Mouse (Mus musculus): Measurements from ENCODE around the gene Robo4. TPM values are rescaled to one million over a fixed set of nuclear protein-coding genes. Genes with fewer than 3 reads are reported as not detected.

Gene Robo4
- total RNA-seq, 2 experiments from 2014 or later, result 24.9 to 28.4 TPM

- DNase-seq, result peak; percentile 43
Observed at GRCm38 (mm10) chr9:37400585-37400984, 1.1 kb upstream of the Robo4 start.

GRCm38 (mm10) chr9:37402501-37402900, 804 bp downstream of the Robo4 start:
- DNase-seq, result no peak

- DNase-seq, result no peak
Observed at GRCm38 (mm10) chr9:37403011-37403410, 1.3 kb downstream of the Robo4 start.

- DNase-seq, result no peak
Observed at GRCm38 (mm10) chr9:37406372-37406771, 4.7 kb downstream of the Robo4 start.

GRCm38 (mm10) chr9:37407850-37408502, 6.3 kb downstream of the Robo4 start:
- no peak for DNase-seq

- no peak for DNase-seq
Observed at GRCm38 (mm10) chr9:37409698-37410445, 8.2 kb downstream of the Robo4 start.

GRCm38 (mm10) chr9:37412989-37413388, 11.3 kb downstream of the Robo4 start:
- DNase-seq, result no peak

GRCm38 (mm10) chr9:37414666-37415065, 13.0 kb downstream of the Robo4 start:
- DNase-seq, result no peak

GRCm38 (mm10) chr9:37418791-37419190, 17.1 kb downstream of the Robo4 start:
- DNase-seq, result no peak

GRCm38 (mm10) chr9:37420676-37421075, 19.0 kb downstream of the Robo4 start:
- peak; percentile 91 for DNase-seq

- no peak for DNase-seq
Observed at GRCm38 (mm10) chr9:37421239-37421638, 19.5 kb downstream of the Robo4 start.

- DNase-seq, result no peak
Observed at GRCm38 (mm10) chr9:37429326-37429725, 27.6 kb downstream of the Robo4 start.

GRCm38 (mm10) chr9:37430582-37430981, 28.9 kb downstream of the Robo4 start:
- peak; percentile 90 for DNase-seq

GRCm38 (mm10) chr9:37432026-37432666, 30.4 kb downstream of the Robo4 start:
- DNase-seq, result peak; percentile 73

- DNase-seq, result peak; percentile 14
Observed at GRCm38 (mm10) chr9:37432720-37433421, 31.2 kb downstream of the Robo4 start, which contains the start of gene Robo3. Gene Robo3 (minus strand): TSS chr9:37433246.

GRCm38 (mm10) chr9:37433823-37434560, 32.3 kb downstream of the Robo4 start:
- no peak for DNase-seq

GRCm38 (mm10) chr9:37434932-37435331, 33.2 kb downstream of the Robo4 start:
- DNase-seq, result no peak

- DNase-seq, result no peak
Observed at GRCm38 (mm10) chr9:37435616-37436015, 33.9 kb downstream of the Robo4 start.

- no peak for DNase-seq
Observed at GRCm38 (mm10) chr9:37437772-37438735, 36.4 kb downstream of the Robo4 start.

- DNase-seq, result no peak
Observed at GRCm38 (mm10) chr9:37452401-37452800, 50.7 kb downstream of the Robo4 start.

- DNase-seq, result no peak
Observed at GRCm38 (mm10) chr9:37453328-37453727, 51.6 kb downstream of the Robo4 start.

Data from adrenal gland, postnatal 10 days (tissue).